ENCODE assay signal across 38 mouse cellular contexts in the genomic region with DNA sequence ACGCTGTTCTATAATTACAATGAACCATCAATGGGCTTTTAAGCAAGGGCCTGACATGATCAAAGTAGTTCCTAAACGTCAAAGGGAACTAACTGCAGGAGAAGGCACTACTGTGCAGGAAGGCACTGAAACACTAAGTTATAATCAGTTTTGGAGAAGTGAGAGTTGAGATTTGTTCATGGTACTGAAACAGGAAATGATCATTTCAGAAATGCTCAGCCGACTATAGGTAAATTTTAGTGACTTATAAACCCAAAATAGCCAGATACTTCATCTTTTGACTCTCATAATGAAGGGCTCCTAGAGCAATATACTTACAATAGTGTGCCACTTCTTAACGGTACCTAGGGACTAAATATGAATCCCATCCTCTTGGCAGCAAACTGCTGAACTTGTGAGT. TPM values are rescaled to one million over a fixed set of nuclear protein-coding genes. Genes with fewer than 3 reads are reported as not detected.
DNase-seq lines count a peak whose midpoint lies in the region; ATAC-seq and TF ChIP-seq lines count a peak whose summit lies in the region.
"Had no signal": no experiment of that assay in that cellular context is flagged by ENCODE, and none has a peak within 500 bp of the region (broad histone marks: within the 10 kb centered on the region; RNA-seq: fewer than 3 reads in every experiment).

No protein-coding gene starts in this region.

- H3K4me3 ChIP-seq in kidney, adult 2 months (ENCODE audit: insufficient read depth, low read depth, low read length): no peak overlapping the region
- no peak overlapping the region for H3K4me3 ChIP-seq in forebrain, embryonic 12.5 days (replicated peaks)
- H3K4me3 ChIP-seq: embryonic facial prominence, embryonic 12.5 days; gastrocnemius, adult 2 months; heart, adult 2 months; heart, embryonic 12.5 days; kidney, embryonic 15.5 days; layer of hippocampus, adult 2 months; midbrain, embryonic 10.5 days; neural tube, embryonic 13.5 days had no signal

- no peak for TF ChIP-seq POLR2A in kidney, adult 2 months (IDR thresholded peaks at IDR 0.05; ENCODE audit: low read depth, low read length)

- H3K9ac ChIP-seq in forebrain, embryonic 12.5 days: no peak overlapping the region
- H3K9ac ChIP-seq: embryonic facial prominence, embryonic 12.5 days; heart, embryonic 12.5 days; hindbrain, embryonic 14.5 days; kidney, embryonic 15.5 days; liver, embryonic 14.5 days; lung, embryonic 14.5 days; neural tube, embryonic 13.5 days had no signal

- no peak overlapping the region for H3K4me2 ChIP-seq in forebrain, embryonic 12.5 days
- H3K4me2 ChIP-seq: embryonic facial prominence, embryonic 12.5 days; heart, embryonic 12.5 days; hindbrain, embryonic 14.5 days; kidney, embryonic 15.5 days; lung, embryonic 14.5 days; neural tube, embryonic 13.5 days had no signal

- WGBS in kidney, adult 2 months: 55% methylated on average over 4 of the region's 4 CpGs
- WGBS in forebrain, embryonic 12.5 days: 56% methylated on average over 4 of the region's 4 CpGs

- TF ChIP-seq CTCF in kidney, adult 2 months (conservative IDR thresholded peaks at IDR 0.05; ENCODE audit: insufficient read depth, insufficient read length, low read depth, low read length): no peak

- H3K27me3 ChIP-seq in kidney, adult 2 months (replicated peaks; ENCODE audit: control insufficient read depth, insufficient read depth, low read length): no peaks in the 10 kb centered on the region
- no peaks in the 10 kb centered on the region for H3K27me3 ChIP-seq in forebrain, embryonic 12.5 days
- H3K27me3 ChIP-seq: embryonic facial prominence, embryonic 12.5 days; heart, embryonic 12.5 days; kidney, embryonic 15.5 days; neural tube, embryonic 13.5 days had no signal

- DNase-seq in kidney, adult 2 months: peak; percentile 2
- DNase-seq in kidney, postnatal 25 days: no peak
- peak; percentile 50 to 60 for DNase-seq in spleen, postnatal 36 days (ENCODE audit: low spot score in 2 of 2)
- no peak for DNase-seq in spleen, postnatal 10 days (ENCODE audit: low spot score in 2 of 2)
- no peak for DNase-seq in adrenal gland, postnatal 36 days
- DNase-seq in layer of hippocampus, postnatal 10 days (ENCODE audit: low spot score in 2 of 2): no peak
- DNase-seq: adrenal gland, adult 8-10 months; cerebellum, adult 11 months; cerebellum, adult 9-10 months; cerebellum, postnatal 36 days; embryo, embryonic 11 days; gastrocnemius, adult 2 months; gastrocnemius, postnatal 36 days; heart, adult 2 months; kidney, adult 11 months; kidney, postnatal 36 days; left cerebral cortex, postnatal 4 days; lung, embryonic 14.5 days; lung, postnatal 4 days had no signal

- H3K27ac ChIP-seq in kidney, adult 2 months (ENCODE audit: insufficient read depth, low read depth, low read length): no peak overlapping the region
- H3K27ac ChIP-seq in forebrain, embryonic 12.5 days: no peak overlapping the region
- H3K27ac ChIP-seq: embryonic facial prominence, embryonic 12.5 days; gastrocnemius, adult 2 months; heart, adult 2 months; hindbrain, embryonic 14.5 days; kidney, embryonic 15.5 days; layer of hippocampus, adult 2 months; liver, embryonic 14.5 days; midbrain, embryonic 10.5 days; neural tube, embryonic 13.5 days had no signal

- H3K9me3 ChIP-seq in forebrain, embryonic 12.5 days: no peaks in the 10 kb centered on the region
- H3K9me3 ChIP-seq: embryonic facial prominence, embryonic 12.5 days; heart, embryonic 12.5 days; kidney, embryonic 15.5 days; midbrain, embryonic 10.5 days; neural tube, embryonic 13.5 days had no signal

- H3K36me3 ChIP-seq in kidney, adult 2 months (ENCODE audit: control insufficient read depth, insufficient read depth, low read length): no peaks in the 10 kb centered on the region
- peaks cover 31% of the 10 kb centered on the region for H3K36me3 ChIP-seq in forebrain, embryonic 12.5 days (replicated peaks)

- ATAC-seq in megakaryocyte progenitor cell, adult 5-6 weeks (replicated peaks; ENCODE audit: poor library complexity): peak; percentile 32
- ATAC-seq in forebrain, embryonic 12.5 days (ENCODE audit: low FRiP score): no peak
- ATAC-seq: forebrain, embryonic 16.5 days; inflammation-experienced regulatory T-cells, adult 6 months; midbrain, embryonic 16.5 days had no signal

- peaks cover 13% of the 10 kb centered on the region for H3K4me1 ChIP-seq in kidney, adult 2 months (ENCODE audit: control insufficient read depth, insufficient read depth, low read length)
- peaks cover 22% of the 10 kb centered on the region for H3K4me1 ChIP-seq in forebrain, embryonic 12.5 days

RNA-seq across cellular contexts. Expression of gene Rraga, which starts 4.6 kb away (rescaled TPM):
- 34.0 and 36.0 TPM in 2 replicates for polyA plus RNA-seq in kidney, adult 2 months (2012; rRNA removed)
- total RNA-seq in megakaryocyte progenitor cell, adult 5-6 weeks (2015): 31.0 and 34.5 TPM in 2 replicates
- 12.4 and 12.5 TPM in 2 replicates for total RNA-seq in megakaryocyte progenitor cell, adult 5-6 weeks (2017)
- total RNA-seq in adrenal gland, postnatal 36 days (2021): 100 to 1,000 TPM; 110 to 118 TPM
- polyA plus RNA-seq in forebrain, embryonic 12.5 days (2016; fragmentation: Nextera tagmentation; extraction: Ambion mirVana): 81.3 and 85.2 TPM in 2 replicates
- 100 to 1,000 TPM; 133 to 156 TPM for total RNA-seq in layer of hippocampus, postnatal 10 days (2021)

RNA-seq across cellular contexts. Expression of gene Saxo1, which starts 21.9 kb away (rescaled TPM):
- 0.05 TPM in 1 of 2 replicates, not detected in the other for polyA plus RNA-seq in kidney, adult 2 months (2012; rRNA removed)
- total RNA-seq in megakaryocyte progenitor cell, adult 5-6 weeks (2015): not detected in 2 replicates
- total RNA-seq in megakaryocyte progenitor cell, adult 5-6 weeks (2017): not detected in 2 replicates
- total RNA-seq in adrenal gland, postnatal 36 days (2021): not detected
- not detected in 2 replicates for polyA plus RNA-seq in forebrain, embryonic 12.5 days (2016; fragmentation: Nextera tagmentation; extraction: Ambion mirVana)
- total RNA-seq in layer of hippocampus, postnatal 10 days (2021): not detected
- total RNA-seq: adrenal gland, adult 8-10 months; gastrocnemius, adult 2 months; gastrocnemius, postnatal 36 days; heart, adult 2 months; hematopoietic stem cell, adult 5-6 weeks; layer of hippocampus, adult 2 months; layer of hippocampus, postnatal 25 days; left cerebral cortex, adult 8-10 months; left cerebral cortex, postnatal 4 days had no signal
- polyA plus RNA-seq: embryonic facial prominence, embryonic 12.5 days; forebrain, embryonic 16.5 days; heart, embryonic 12.5 days; heart, postnatal 0 days; hindbrain, embryonic 14.5 days; inflammation-experienced regulatory T-cells, adult 6 months; kidney, embryonic 15.5 days; liver, embryonic 14.5 days; lung, embryonic 14.5 days; midbrain, embryonic 10.5 days; midbrain, embryonic 16.5 days; neural tube, embryonic 13.5 days; stomach, embryonic 14.5 days; thymus, postnatal 0 days had no signal

RNA-seq across cellular contexts. Expression of gene Haus6, which starts 31.8 kb away (rescaled TPM):
- polyA plus RNA-seq in kidney, adult 2 months (2012; rRNA removed): 2.8 and 3.2 TPM in 2 replicates
- 22.6 and 26.3 TPM in 2 replicates for total RNA-seq in megakaryocyte progenitor cell, adult 5-6 weeks (2015)
- total RNA-seq in megakaryocyte progenitor cell, adult 5-6 weeks (2017): 28.4 and 35.1 TPM in 2 replicates
- total RNA-seq in adrenal gland, postnatal 36 days (2021): 10 to 100 TPM; 10.2 to 12.2 TPM
- 26.4 and 27.4 TPM in 2 replicates for polyA plus RNA-seq in forebrain, embryonic 12.5 days (2016; fragmentation: Nextera tagmentation; extraction: Ambion mirVana)
- total RNA-seq in layer of hippocampus, postnatal 10 days (2021): 1 to 10 TPM; 7.3 to 8.5 TPM

Comparison
In these comparisons a context has a peak if more than half of its experiments do, and no peak if none do; other contexts are left out.
1. DNase-seq: peak in kidney, adult 2 months (single experiment) and spleen, postnatal 36 days (2 of 2); none in kidney, postnatal 25 days (0 of 2), spleen, postnatal 10 days (0 of 2), adrenal gland, postnatal 36 days (0 of 2) and layer of hippocampus, postnatal 10 days (0 of 2).